ENCODE assay signal across 30 mouse cellular contexts in the genomic region with DNA sequence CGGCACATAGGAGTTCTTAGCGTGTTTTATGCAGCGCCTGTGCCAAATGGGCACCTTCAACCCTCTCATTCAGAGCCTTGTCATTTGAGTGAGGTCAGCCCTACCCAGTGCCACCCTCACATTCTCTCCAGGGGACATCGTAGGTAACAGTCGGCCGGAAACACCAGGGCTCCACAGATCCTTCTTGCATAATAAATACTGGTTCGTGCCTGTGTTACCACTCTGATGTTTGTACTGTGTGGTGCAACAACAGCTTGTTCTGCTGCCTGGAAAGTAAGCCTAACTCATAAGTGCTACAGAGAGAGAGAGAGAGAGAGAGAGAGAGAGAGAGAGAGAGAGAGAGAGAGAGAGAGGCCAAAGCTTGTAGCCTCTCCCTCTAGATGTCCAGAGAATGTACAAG.
A peak's percentile ranks its signal among the peaks of the same experiment; 100 is the strongest.
DNase-seq lines count a peak whose midpoint lies in the region; ATAC-seq lines count a peak whose summit lies in the region.
"Had no signal": no experiment of that assay in that cellular context is flagged by ENCODE, and none has a peak within 500 bp of the region (broad histone marks: within the 10 kb centered on the region; RNA-seq: fewer than 3 reads in every experiment).

No protein-coding gene starts in this region.

- no peaks in the 10 kb centered on the region for H3K9me3 ChIP-seq in liver, embryonic 16.5 days (replicated peaks; ENCODE audit: control insufficient read depth, low read length)
- H3K9me3 ChIP-seq in intestine, embryonic 16.5 days (ENCODE audit: control insufficient read depth, low read length) = no peaks in the 10 kb centered on the region
- H3K9me3 ChIP-seq: embryonic facial prominence, embryonic 10.5 days; embryonic facial prominence, embryonic 13.5 days; forebrain, embryonic 10.5 days; forebrain, embryonic 13.5 days; heart, embryonic 12.5 days; heart, embryonic 15.5 days; hindbrain, embryonic 10.5 days; hindbrain, embryonic 13.5 days had no signal

- ATAC-seq in liver, embryonic 16.5 days (ENCODE audit: low read depth) = peak; percentile 58
- ATAC-seq in intestine, embryonic 16.5 days = no peak
- ATAC-seq: CD4-positive, CD25-positive, alpha-beta regulatory T cell, adult 4 months; forebrain, embryonic 13.5 days; forebrain, embryonic 16.5 days; hindbrain, embryonic 16.5 days had no signal

- H3K4me3 ChIP-seq in liver, embryonic 16.5 days (ENCODE audit: low read depth, low read length) = no peak overlapping the region
- no peak overlapping the region for H3K4me3 ChIP-seq in intestine, embryonic 16.5 days (ENCODE audit: low read length)
- H3K4me3 ChIP-seq: embryonic facial prominence, embryonic 10.5 days; embryonic facial prominence, embryonic 13.5 days; erythroblast, embryonic 14.5 days; forebrain, embryonic 10.5 days; forebrain, embryonic 13.5 days; heart, embryonic 12.5 days; heart, embryonic 15.5 days; hindbrain, embryonic 10.5 days; hindbrain, embryonic 13.5 days had no signal

- no peak overlapping the region for H3K4me2 ChIP-seq in liver, embryonic 16.5 days (ENCODE audit: low read depth, low read length)
- no peak overlapping the region for H3K4me2 ChIP-seq in intestine, embryonic 16.5 days (ENCODE audit: low read depth, low read length)
- H3K4me2 ChIP-seq: embryonic facial prominence, embryonic 13.5 days; forebrain, embryonic 13.5 days; hindbrain, embryonic 13.5 days had no signal

- 66% methylated on average over 7 of the region's 7 CpGs for WGBS in liver, embryonic 16.5 days (ENCODE audit: insufficient replicate concordance)
- WGBS in intestine, embryonic 16.5 days = 91% methylated on average over 7 of the region's 7 CpGs

- H3K36me3 ChIP-seq in liver, embryonic 16.5 days (ENCODE audit: control insufficient read depth, insufficient read depth) = no peaks in the 10 kb centered on the region
- H3K36me3 ChIP-seq in intestine, embryonic 16.5 days (ENCODE audit: control insufficient read depth, insufficient read depth, low read length) = no peaks in the 10 kb centered on the region
- H3K36me3 ChIP-seq: embryonic facial prominence, embryonic 10.5 days; embryonic facial prominence, embryonic 13.5 days; forebrain, embryonic 10.5 days; heart, embryonic 12.5 days; heart, embryonic 15.5 days; hindbrain, embryonic 10.5 days; hindbrain, embryonic 13.5 days had no signal

- no peaks in the 10 kb centered on the region for H3K27me3 ChIP-seq in liver, embryonic 16.5 days (ENCODE audit: control insufficient read depth, insufficient read depth, low read depth, low read length)
- no peaks in the 10 kb centered on the region for H3K27me3 ChIP-seq in intestine, embryonic 16.5 days (replicated peaks; ENCODE audit: control insufficient read depth, insufficient read depth, low read length)
- H3K27me3 ChIP-seq: embryonic facial prominence, embryonic 13.5 days; forebrain, embryonic 13.5 days; heart, embryonic 12.5 days; heart, embryonic 15.5 days; hindbrain, embryonic 13.5 days had no signal

- H3K27ac ChIP-seq in liver, embryonic 16.5 days (ENCODE audit: low read length) = no peak overlapping the region
- no peak overlapping the region for H3K27ac ChIP-seq in intestine, embryonic 16.5 days (ENCODE audit: low read length)
- H3K27ac ChIP-seq: embryonic facial prominence, embryonic 10.5 days; embryonic facial prominence, embryonic 13.5 days; forebrain, embryonic 10.5 days; forebrain, embryonic 13.5 days; heart, embryonic 15.5 days; hindbrain, embryonic 10.5 days; hindbrain, embryonic 13.5 days had no signal

- H3K9ac ChIP-seq in liver, embryonic 16.5 days (ENCODE audit: low read depth, low read length) = no peak overlapping the region
- no peak overlapping the region for H3K9ac ChIP-seq in intestine, embryonic 16.5 days (ENCODE audit: low read depth, low read length)
- H3K9ac ChIP-seq: embryonic facial prominence, embryonic 13.5 days; forebrain, embryonic 13.5 days; heart, embryonic 12.5 days; heart, embryonic 15.5 days; hindbrain, embryonic 13.5 days had no signal

- DNase-seq in liver = no peak
- DNase-seq in fat pad, adult 2 months (ENCODE audit: extremely low read depth, low read depth, low spot score) = peak; percentile 47
- peak; percentile 47 for DNase-seq in gonadal fat pad, adult 2 months (ENCODE audit: low read depth)
- DNase-seq in right cerebral cortex, postnatal 10 days (ENCODE audit: low spot score in 2 of 2) = no peak
- DNase-seq: adrenal gland, adult 2 months; adrenal gland, postnatal 14 days; cerebellum, adult 11 months; cerebellum, adult 2 months; cerebellum, adult 9-11 months; cerebellum, postnatal 25 days; embryo, embryonic 11 days; gastrocnemius, postnatal 10 days; gastrocnemius, postnatal 36 days; heart, adult 18-20 months; heart, postnatal 10 days; heart, postnatal 36 days had no signal

- H3K4me1 ChIP-seq in liver, embryonic 16.5 days (ENCODE audit: control insufficient read depth, low read depth, low read length) = no peaks in the 10 kb centered on the region
- no peaks in the 10 kb centered on the region for H3K4me1 ChIP-seq in intestine, embryonic 16.5 days (ENCODE audit: control insufficient read depth, insufficient read depth, low read length)
- H3K4me1 ChIP-seq: embryonic facial prominence, embryonic 10.5 days; embryonic facial prominence, embryonic 13.5 days; hindbrain, embryonic 10.5 days; hindbrain, embryonic 13.5 days had no signal

Comparison
In these comparisons a context has a peak if more than half of its experiments do, and no peak if none do; other contexts are left out.
1. DNase-seq: peak in fat pad, adult 2 months (single experiment) and gonadal fat pad, adult 2 months (single experiment); none in liver (single experiment) and right cerebral cortex, postnatal 10 days (0 of 2).